Mouse (Mus musculus) hindbrain, embryonic 13.5 days (tissue): ENCODE results near the gene Zic1. TPM values are rescaled to one million over a fixed set of nuclear protein-coding genes. Genes with fewer than 3 reads are reported as not detected.
A peak's percentile ranks its signal among the peaks of the same experiment; 100 is the strongest.

Source experiments
- ATAC-seq: fragments of 200-750 bp; cut with Nextera tagmentation; 2 replicates; pipeline ENCODE4 v1.8.0; 2017; ENCODE audit warnings: moderate TSS enrichment; ENCODE audit not compliant: low FRiP score
- H3K27ac ChIP-seq: fragments of 300-500 bp; sonication (generic); 2 replicates; pipeline ENCODE4 v1.5.1; 2015; ENCODE audit warnings: inconsistent platforms, mild to moderate bottlenecking, moderate library complexity
- H3K27me3 ChIP-seq: fragments of 300-500 bp; sonication (generic); 2 replicates; pipeline ENCODE4 v1.6.1; 2015; ENCODE audit warnings: mild to moderate bottlenecking, inconsistent platforms
- H3K36me3 ChIP-seq: fragments of 300-500 bp; sonication (generic); 2 replicates; pipeline ENCODE4 v1.6.1; 2015; ENCODE audit warnings: mild to moderate bottlenecking, inconsistent platforms
- H3K4me1 ChIP-seq: fragments of 300-500 bp; sonication (generic); replicated peaks from 2 replicates; pipeline ENCODE4 v1.6.1; 2015; ENCODE audit warnings: inconsistent platforms
- H3K4me2 ChIP-seq: fragments of 300-500 bp; sonication (generic); 2 replicates; pipeline ENCODE4 v1.6.1; 2015; ENCODE audit warnings: inconsistent platforms, mild to moderate bottlenecking, moderate library complexity
- H3K4me3 ChIP-seq: fragments of 300-500 bp; sonication (generic); 2 replicates; pipeline ENCODE4 v1.5.1; 2015; ENCODE audit warnings: mild to moderate bottlenecking, inconsistent platforms
- H3K9ac ChIP-seq: fragments of 300-500 bp; sonication (generic); 2 replicates; pipeline ENCODE4 v1.6.1; 2015; ENCODE audit warnings: mild to moderate bottlenecking, inconsistent platforms
- H3K9me3 ChIP-seq: fragments of 300-500 bp; sonication (generic); 2 replicates; pipeline ENCODE4 v1.6.1; 2016; ENCODE audit warnings: inconsistent platforms
- WGBS: fragments of 180-500 bp; shearing (Covaris S2); methylation state at CpG from one replicate; pipeline ENCODE4 v1.1.7; 2015; 5-methylcytosine and 5-hydroxymethylcytosine counted together
- polyA plus RNA-seq: library from polyadenylated mRNA; unstranded; fragments of >200 nt; fragmentation: Nextera tagmentation; extraction: Ambion mirVana; gene quantifications from 2 replicates; pipeline ENCODE4 v1.2.1, GENCODE M21; 2015

Gene Zic1
- polyA plus RNA-seq, 1 experiment from 2014 or later: 21.3 TPM

- H3K27ac ChIP-seq: peak overlapping the region; percentile 97
- H3K9ac ChIP-seq: peak overlapping the region; percentile 88
- 3% methylated on average over 24 of the region's 24 CpGs for WGBS
- H3K4me3 ChIP-seq: peak overlapping the region; percentile 50
- no peaks in the 10 kb centered on the region for H3K9me3 ChIP-seq
- peaks cover 42% of the 10 kb centered on the region for H3K4me1 ChIP-seq
- no peak for ATAC-seq
- H3K4me2 ChIP-seq: peak overlapping the region; percentile 69
- no peaks in the 10 kb centered on the region for H3K36me3 ChIP-seq
- peaks cover 88% of the 10 kb centered on the region for H3K27me3 ChIP-seq
Measured at GRCm38 (mm10) chr9:91382471-91383255, 17.1 kb upstream of the Zic1 start.

GRCm38 (mm10) chr9:91382111-91382379, 16.4 kb upstream of the Zic1 start:
- H3K4me2 ChIP-seq: peak overlapping the region; percentile 69
- WGBS: 0% methylated on average over 2 of the region's 2 CpGs
- H3K27me3 ChIP-seq: peaks cover 88% of the 10 kb centered on the region
- H3K4me1 ChIP-seq: peaks cover 37% of the 10 kb centered on the region
- peak overlapping the region; percentile 97 for H3K27ac ChIP-seq
- no peak for ATAC-seq
- peak overlapping the region; percentile 88 for H3K9ac ChIP-seq
- H3K9me3 ChIP-seq: no peaks in the 10 kb centered on the region
- H3K4me3 ChIP-seq: peak overlapping the region; percentile 50
- H3K36me3 ChIP-seq: no peaks in the 10 kb centered on the region

- H3K9me3 ChIP-seq: no peaks in the 10 kb centered on the region
- WGBS: under 1% methylated on average over 69 of the region's 76 CpGs
- peak overlapping the region; percentile 50 for H3K4me3 ChIP-seq
- peak overlapping the region; percentile 69 for H3K4me2 ChIP-seq
- H3K27ac ChIP-seq: peak overlapping the region; percentile 97
- peaks cover 37% of the 10 kb centered on the region for H3K4me1 ChIP-seq
- H3K9ac ChIP-seq: peak overlapping the region; percentile 88
- no peaks in the 10 kb centered on the region for H3K36me3 ChIP-seq
- peaks cover 91% of the 10 kb centered on the region for H3K27me3 ChIP-seq
- peak; percentile 47 for ATAC-seq
Measured at GRCm38 (mm10) chr9:91381284-91382110, 15.9 kb upstream of the Zic1 start.

DNA sequence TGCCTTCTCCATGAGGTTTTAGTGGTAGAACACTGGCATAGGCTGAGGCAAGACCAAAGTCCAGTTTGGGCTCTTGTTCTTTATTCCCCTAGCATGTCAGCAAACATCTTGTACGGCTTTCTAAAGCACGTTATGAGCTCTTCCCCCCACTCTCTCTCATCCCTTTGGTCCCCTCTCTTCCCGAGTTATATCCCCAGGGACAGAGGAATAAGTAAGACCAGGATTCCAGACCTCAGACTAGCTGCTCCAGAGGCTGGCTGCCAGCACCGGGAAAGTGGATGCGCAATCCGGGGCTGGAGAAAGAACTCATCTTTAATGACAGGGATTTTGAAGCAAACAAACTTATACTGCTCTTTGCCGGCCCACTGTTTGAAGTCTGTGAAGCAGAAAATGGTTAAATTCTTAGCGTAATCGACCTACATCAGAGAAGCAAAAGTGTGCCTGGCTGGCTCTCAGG, 14.9 kb upstream of the Zic1 start:
- Histone ChIP-seq H3K9me3 (no peaks in the 10 kb centered on the region), H3K27me3 (peaks cover 91% of the 10 kb centered on the region), H3K36me3 (no peaks in the 10 kb centered on the region), H3K4me1 (peaks cover 33% of the 10 kb centered on the region), H3K4me2 (peak overlapping the region; percentile 69), H3K4me3 (peak overlapping the region; percentile 50), H3K9ac (peak overlapping the region; percentile 88), H3K27ac (peak overlapping the region; percentile 97)
- no peak for ATAC-seq
- under 1% methylated on average over 9 of the region's 9 CpGs for WGBS

- 3% methylated on average over 10 of the region's 10 CpGs for WGBS
- peak overlapping the region; percentile 97 for H3K27ac ChIP-seq
- peak overlapping the region; percentile 50 for H3K4me3 ChIP-seq
- peaks cover 91% of the 10 kb centered on the region for H3K27me3 ChIP-seq
- peak overlapping the region; percentile 88 for H3K9ac ChIP-seq
- H3K4me1 ChIP-seq: peaks cover 27% of the 10 kb centered on the region
- H3K36me3 ChIP-seq: no peaks in the 10 kb centered on the region
- no peak for ATAC-seq
- H3K4me2 ChIP-seq: peak overlapping the region; percentile 69
- no peaks in the 10 kb centered on the region for H3K9me3 ChIP-seq
Measured at GRCm38 (mm10) chr9:91379781-91380457, 14.3 kb upstream of the Zic1 start.

GRCm38 (mm10) chr9:91379300-91379635, 13.7 kb upstream of the Zic1 start:
- peak overlapping the region; percentile 69 for H3K4me2 ChIP-seq
- WGBS: 3% methylated on average over 8 of the region's 8 CpGs
- peak overlapping the region; percentile 97 for H3K27ac ChIP-seq
- no peak for ATAC-seq
- peak overlapping the region; percentile 50 for H3K4me3 ChIP-seq
- no peaks in the 10 kb centered on the region for H3K36me3 ChIP-seq
- H3K4me1 ChIP-seq: peaks cover 24% of the 10 kb centered on the region
- peak overlapping the region; percentile 88 for H3K9ac ChIP-seq
- H3K27me3 ChIP-seq: peaks cover 91% of the 10 kb centered on the region
- no peaks in the 10 kb centered on the region for H3K9me3 ChIP-seq

DNA sequence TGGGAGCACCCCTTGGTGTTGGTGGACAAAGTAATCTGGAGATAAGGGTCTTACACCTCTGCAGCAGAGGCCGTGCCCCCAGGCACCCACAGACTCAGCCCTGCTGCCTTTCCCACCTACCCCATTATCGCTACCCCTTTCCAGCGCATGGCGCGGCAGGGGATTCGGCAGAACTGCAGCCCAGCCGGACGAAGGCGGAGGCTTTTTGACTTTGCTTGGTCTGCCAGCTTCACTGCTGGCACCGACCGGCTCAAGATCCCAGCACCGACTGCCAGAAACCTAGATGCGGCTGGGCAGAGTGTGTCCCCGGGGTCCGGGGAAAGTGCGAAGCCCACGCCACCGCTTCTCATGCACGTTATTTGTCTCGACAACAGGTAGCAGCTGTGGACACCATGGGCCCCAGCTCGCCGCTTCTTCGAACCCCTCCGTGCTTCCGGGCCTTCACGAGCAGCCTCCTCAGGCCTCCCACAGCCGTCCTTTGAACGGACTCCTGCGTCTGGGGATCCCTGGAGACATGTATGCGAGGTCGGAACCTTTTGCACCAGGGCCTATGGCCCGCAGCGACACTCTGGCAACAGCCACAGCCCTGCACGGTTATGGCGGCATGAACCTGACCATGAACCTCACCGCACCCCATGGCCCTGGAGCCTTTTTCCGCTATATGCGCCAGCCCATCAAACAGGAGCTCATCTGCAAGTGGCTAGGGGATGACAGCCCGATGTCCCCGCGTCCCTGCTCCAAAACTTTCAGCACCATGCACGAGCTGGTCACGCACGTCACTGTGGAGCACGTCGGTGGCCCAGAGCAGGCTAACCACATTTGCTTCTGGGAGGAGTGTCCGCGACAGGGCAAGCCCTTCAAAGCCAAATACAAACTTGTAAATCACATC, 13.0 kb upstream of the Zic1 start:
- Histone ChIP-seq H3K4me2 (peak overlapping the region; percentile 69), H3K9ac (peak overlapping the region; percentile 88), H3K27me3 (peaks cover 91% of the 10 kb centered on the region), H3K9me3 (no peaks in the 10 kb centered on the region), H3K36me3 (no peaks in the 10 kb centered on the region), H3K4me1 (peaks cover 20% of the 10 kb centered on the region), H3K27ac (peak overlapping the region; percentile 97), H3K4me3 (peak overlapping the region; percentile 50)
- ATAC-seq: no peak; the same call in 1 of the 2 replicates
- under 1% methylated on average over 48 of the region's 48 CpGs for WGBS

DNA sequence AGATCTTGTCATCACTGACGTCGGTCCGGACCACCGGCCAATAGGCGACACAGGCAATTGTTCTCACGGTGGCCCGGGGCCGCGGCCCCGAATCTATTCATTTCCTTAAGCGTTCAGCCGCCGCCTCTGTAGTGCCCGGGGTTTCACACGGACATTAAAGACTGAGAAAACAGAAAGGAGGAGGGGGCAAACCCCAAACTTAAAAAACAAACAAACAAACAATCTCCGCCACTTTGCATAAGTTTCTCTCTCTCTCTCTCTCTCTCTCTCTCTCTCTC, 12.2 kb upstream of the Zic1 start:
- Histone ChIP-seq H3K9me3 (no peaks in the 10 kb centered on the region), H3K9ac (peak overlapping the region; percentile 88), H3K4me2 (peak overlapping the region; percentile 69), H3K4me3 (peak overlapping the region; percentile 50), H3K36me3 (no peaks in the 10 kb centered on the region), H3K4me1 (peaks cover 20% of the 10 kb centered on the region), H3K27me3 (peaks cover 90% of the 10 kb centered on the region), H3K27ac (peak overlapping the region; percentile 97)
- ATAC-seq: peak; percentile 61; the same call in 1 of the 2 replicates
- WGBS: under 1% methylated on average over 16 of the region's 16 CpGs

DNA sequence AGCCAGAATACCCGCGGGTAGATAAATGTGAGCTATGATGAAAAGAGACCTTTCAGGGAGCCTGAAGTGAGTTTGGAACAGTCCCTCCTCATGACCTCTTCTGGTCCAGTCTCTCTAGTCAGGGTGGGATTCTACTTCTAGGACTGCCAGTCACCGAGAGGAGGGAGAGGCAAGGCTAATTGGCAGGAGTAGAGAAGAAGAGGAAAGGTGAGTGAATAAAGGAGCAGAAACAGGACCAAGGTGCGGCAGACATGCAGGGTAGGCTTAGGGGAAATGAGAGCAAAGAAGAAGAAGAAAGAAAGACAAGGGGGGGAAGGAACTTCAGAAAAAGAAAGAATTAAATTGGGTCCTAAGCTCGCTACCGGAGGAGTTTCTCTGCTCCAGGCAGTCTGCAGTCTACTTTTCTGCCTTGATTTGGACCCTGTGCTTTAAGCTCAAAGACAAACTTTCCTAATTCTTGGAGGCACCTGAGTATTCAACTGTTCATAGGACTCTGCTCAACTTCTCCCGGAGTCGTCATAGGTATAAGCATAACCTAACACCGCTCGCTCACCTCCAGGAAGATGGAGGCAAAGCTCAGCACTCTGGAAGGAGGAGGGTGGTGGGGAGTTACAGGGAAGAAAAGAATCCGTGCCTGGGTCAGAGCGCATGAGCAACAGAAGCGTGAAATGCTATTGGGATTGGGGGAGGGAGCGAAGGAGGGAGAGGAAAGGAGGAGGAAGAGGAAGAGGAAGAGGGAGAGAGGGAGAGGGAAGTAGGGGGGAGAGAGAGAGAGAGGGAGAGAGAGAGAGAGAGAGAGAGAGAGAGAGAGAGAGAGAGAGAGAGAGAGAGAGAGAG, 11.6 kb upstream of the Zic1 start:
- no peaks in the 10 kb centered on the region for H3K9me3 ChIP-seq
- no peaks in the 10 kb centered on the region for H3K36me3 ChIP-seq
- WGBS: 1% methylated on average over 14 of the region's 14 CpGs
- peak; percentile 55; the same call in 1 of the 2 replicates for ATAC-seq
- peak overlapping the region; percentile 50 for H3K4me3 ChIP-seq
- peaks cover 90% of the 10 kb centered on the region for H3K27me3 ChIP-seq
- H3K27ac ChIP-seq: peak overlapping the region; percentile 97
- peak overlapping the region; percentile 19; the same call in 1 of the 2 replicates for H3K9ac ChIP-seq
- H3K4me2 ChIP-seq: peak overlapping the region; percentile 69
- H3K4me1 ChIP-seq: peaks cover 20% of the 10 kb centered on the region

GRCm38 (mm10) chr9:91374665-91375064, 9.1 kb upstream of the Zic1 start:
- no peak overlapping the region for H3K9ac ChIP-seq
- 9% methylated on average over 4 of the region's 4 CpGs for WGBS

More at GRCm38 (mm10) chr9:91374665-91375064, 9.1 kb upstream of the Zic1 start:
- no peak for ATAC-seq
- H3K9me3 ChIP-seq: no peaks in the 10 kb centered on the region
- H3K4me1 ChIP-seq: peaks cover 12% of the 10 kb centered on the region
- H3K27me3 ChIP-seq: peaks cover 96% of the 10 kb centered on the region
- H3K36me3 ChIP-seq: no peaks in the 10 kb centered on the region
- peak overlapping the region; percentile 23; the same call in 1 of the 2 replicates for H3K27ac ChIP-seq
- peak overlapping the region; percentile 9; the same call in 1 of the 2 replicates for H3K4me2 ChIP-seq
- H3K4me3 ChIP-seq: no peak overlapping the region
